In the genomic region with DNA sequence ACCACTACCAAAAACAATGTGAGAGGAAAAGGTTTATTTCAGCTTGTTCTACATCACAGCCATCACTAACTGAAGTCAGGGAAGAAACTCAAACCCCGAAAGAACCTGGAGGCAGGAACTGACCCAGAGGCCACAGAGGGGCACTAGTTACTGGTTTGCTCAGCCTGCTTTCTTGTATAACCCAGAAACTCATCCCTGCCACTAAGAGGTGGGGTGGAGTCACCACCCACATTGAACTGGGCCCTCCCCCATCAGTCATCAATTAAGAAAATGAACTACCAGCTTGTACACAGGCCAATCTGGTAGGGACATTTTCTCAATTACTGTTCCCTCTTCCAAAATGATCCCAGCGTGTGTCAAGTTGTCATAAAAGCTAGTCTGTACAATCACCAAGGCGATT, we compare ENCODE assay signal across 30 mouse cellular contexts. TPM values are rescaled to one million over a fixed set of nuclear protein-coding genes. Genes with fewer than 3 reads are reported as not detected.
DNase-seq lines count a peak whose midpoint lies in the region; ATAC-seq and TF ChIP-seq lines count a peak whose summit lies in the region.
"Had no signal": no experiment of that assay in that cellular context is flagged by ENCODE, and none has a peak within 500 bp of the region (broad histone marks: within the 10 kb centered on the region; RNA-seq: fewer than 3 reads in every experiment).

No protein-coding gene starts in this region.

- DNase-seq in heart, adult 11 months: peak; percentile 73
- no peak for DNase-seq in heart, embryonic 10.5 days (ENCODE audit: low spot score)
- peak; percentile 75 for DNase-seq in kidney, adult 9 months
- DNase-seq in kidney, postnatal 10 days: no peak
- DNase-seq in liver, postnatal 0 days: no peak
- DNase-seq in urinary bladder, postnatal 4 days (ENCODE audit: low spot score in 2 of 2): no peak
- DNase-seq: adrenal gland, adult 2 months; adrenal gland, postnatal 10 days; adrenal gland, postnatal 25 days; B cell, adult 2 months; cerebellum, adult 11 months; cerebellum, adult 18-20 months; cerebellum, adult 8-10 months; cerebellum, adult 9-11 months; cerebellum, postnatal 14 days; cerebellum, postnatal 36 days; embryo, embryonic 11 days had no signal

- 80% methylated on average over 3 of the region's 3 CpGs for WGBS in heart, embryonic 10.5 days
- WGBS in liver, embryonic 16.5 days (ENCODE audit: insufficient replicate concordance): 69% methylated on average over 3 of the region's 3 CpGs
- 80% methylated on average over 3 of the region's 3 CpGs for WGBS in liver, postnatal 0 days (ENCODE audit: insufficient replicate concordance)

- no peak overlapping the region for H3K27ac ChIP-seq in heart, embryonic 10.5 days
- H3K27ac ChIP-seq in liver, embryonic 16.5 days (ENCODE audit: low read length): no peak overlapping the region
- no peak overlapping the region for H3K27ac ChIP-seq in liver, postnatal 0 days (ENCODE audit: low read depth)
- H3K27ac ChIP-seq: embryonic facial prominence, embryonic 13.5 days; embryonic facial prominence, embryonic 15.5 days; forebrain, embryonic 10.5 days; forebrain, embryonic 12.5 days had no signal

- no peaks in the 10 kb centered on the region for H3K36me3 ChIP-seq in heart, embryonic 10.5 days
- no peaks in the 10 kb centered on the region for H3K36me3 ChIP-seq in liver, embryonic 16.5 days (ENCODE audit: control insufficient read depth, insufficient read depth)
- H3K36me3 ChIP-seq in liver, postnatal 0 days (replicated peaks; ENCODE audit: insufficient read depth, low read length): no peaks in the 10 kb centered on the region
- no peaks in the 10 kb centered on the region for H3K36me3 ChIP-seq in E14TG2a.4 (ENCODE audit: insufficient read depth, low read length)
- H3K36me3 ChIP-seq: embryonic facial prominence, embryonic 13.5 days; embryonic facial prominence, embryonic 15.5 days; forebrain, embryonic 10.5 days; forebrain, embryonic 12.5 days had no signal

- peaks cover 8% of the 10 kb centered on the region; the same call in 1 of the 2 replicates for H3K27me3 ChIP-seq in heart, embryonic 10.5 days (ENCODE audit: insufficient read depth, poor library complexity, severe bottlenecking)
- no peaks in the 10 kb centered on the region for H3K27me3 ChIP-seq in liver, embryonic 16.5 days (ENCODE audit: control insufficient read depth, insufficient read depth, low read depth, low read length)
- H3K27me3 ChIP-seq in liver, postnatal 0 days (ENCODE audit: insufficient read depth, low read length): no peaks in the 10 kb centered on the region
- no peaks in the 10 kb centered on the region for H3K27me3 ChIP-seq in E14TG2a.4 (ENCODE audit: insufficient read depth, low read length)
- H3K27me3 ChIP-seq: CH12.LX; embryonic facial prominence, embryonic 15.5 days; Patski had no signal

- H3K4me1 ChIP-seq in heart, embryonic 10.5 days: peaks cover 19% of the 10 kb centered on the region
- H3K4me1 ChIP-seq in liver, embryonic 16.5 days (ENCODE audit: control insufficient read depth, low read depth, low read length): peaks cover 9% of the 10 kb centered on the region
- peaks cover 12% of the 10 kb centered on the region for H3K4me1 ChIP-seq in liver, postnatal 0 days (ENCODE audit: insufficient read depth)
- H3K4me1 ChIP-seq in E14TG2a.4 (replicated peaks; ENCODE audit: low read depth, low read length): peaks cover 63% of the 10 kb centered on the region
- H3K4me1 ChIP-seq: embryonic facial prominence, embryonic 15.5 days had no signal

- ATAC-seq in liver, embryonic 16.5 days (ENCODE audit: low read depth): 0 out of 2 replicates have a peak, but pooled peaks have one; percentile 22
- ATAC-seq in liver, postnatal 0 days: no peak
- ATAC-seq: activated CD4-positive, CD25-positive, alpha-beta regulatory T cell, adult 4 months; CD4-positive, CD25-positive, alpha-beta regulatory T cell, adult 4 months; forebrain, embryonic 14.5 days; forebrain, embryonic 16.5 days; Patski had no signal

- no peak for TF ChIP-seq CTCF in liver, postnatal 0 days (IDR thresholded peaks at IDR 0.05; ENCODE audit: low read depth)
- TF ChIP-seq CTCF in E14TG2a.4 (conservative IDR thresholded peaks at IDR 0.05; ENCODE audit: low read length): no peak

- no peak overlapping the region for H3K4me2 ChIP-seq in liver, embryonic 16.5 days (ENCODE audit: low read depth, low read length)
- no peak overlapping the region for H3K4me2 ChIP-seq in liver, postnatal 0 days (ENCODE audit: low read depth, low read length)
- H3K4me2 ChIP-seq: embryonic facial prominence, embryonic 13.5 days; embryonic facial prominence, embryonic 15.5 days; forebrain, embryonic 12.5 days had no signal

- H3K9me3 ChIP-seq in heart, embryonic 10.5 days: no peaks in the 10 kb centered on the region
- no peaks in the 10 kb centered on the region for H3K9me3 ChIP-seq in liver, embryonic 16.5 days (replicated peaks; ENCODE audit: control insufficient read depth, low read length)
- no peaks in the 10 kb centered on the region for H3K9me3 ChIP-seq in liver, postnatal 0 days (ENCODE audit: low read length)
- H3K9me3 ChIP-seq in E14TG2a.4 (ENCODE audit: low read length): no peaks in the 10 kb centered on the region
- H3K9me3 ChIP-seq: embryonic facial prominence, embryonic 13.5 days; embryonic facial prominence, embryonic 15.5 days; forebrain, embryonic 10.5 days; forebrain, embryonic 12.5 days had no signal

- H3K4me3 ChIP-seq in heart, embryonic 10.5 days: no peak overlapping the region
- no peak overlapping the region for H3K4me3 ChIP-seq in liver, embryonic 16.5 days (ENCODE audit: low read depth, low read length)
- no peak overlapping the region for H3K4me3 ChIP-seq in liver, postnatal 0 days (ENCODE audit: low read depth, low read length)
- 0 out of 2 replicates have a peak overlapping the region, but pooled peaks have one; percentile 17 for H3K4me3 ChIP-seq in E14TG2a.4 (replicated peaks; ENCODE audit: low read length)
- H3K4me3 ChIP-seq: embryonic facial prominence, embryonic 13.5 days; embryonic facial prominence, embryonic 15.5 days; erythroblast, embryonic 14.5 days; forebrain, embryonic 10.5 days; forebrain, embryonic 12.5 days had no signal

- no peak overlapping the region for H3K9ac ChIP-seq in liver, embryonic 16.5 days (ENCODE audit: low read depth, low read length)
- H3K9ac ChIP-seq in liver, postnatal 0 days (replicated peaks): no peak overlapping the region
- H3K9ac ChIP-seq: embryonic facial prominence, embryonic 13.5 days; embryonic facial prominence, embryonic 15.5 days; forebrain, embryonic 12.5 days had no signal

- no peak for TF ChIP-seq EP300 in liver, postnatal 0 days (IDR thresholded peaks at IDR 0.05; ENCODE audit: low read depth)

RNA-seq across cellular contexts. Expression of a gene that starts 10.6 kb away (rescaled TPM):
- polyA plus RNA-seq in heart, embryonic 10.5 days (2016; fragmentation: Nextera tagmentation; extraction: Ambion mirVana): 9.0 and 10.9 TPM in 2 replicates
- 54.4 and 56.6 TPM in 2 replicates for polyA plus RNA-seq in liver, embryonic 16.5 days (2015; fragmentation: Nextera tagmentation; extraction: Ambion mirVana)
- 49.5 and 65.0 TPM in 2 replicates for polyA plus RNA-seq in liver, postnatal 0 days (2015; fragmentation: Nextera tagmentation; extraction: Ambion mirVana)

Comparison
In these comparisons a context has a peak if more than half of its experiments do, and no peak if none do; other contexts are left out.
1. DNase-seq: peak in heart, adult 11 months (single experiment) and kidney, adult 9 months (single experiment); none in heart, embryonic 10.5 days (single experiment), kidney, postnatal 10 days (single experiment), liver, postnatal 0 days (single experiment) and urinary bladder, postnatal 4 days (0 of 2).